Mouse (Mus musculus) heart, adult 2 months (tissue): ENCODE results near the gene Ap4b1. TPM values are rescaled to one million over a fixed set of nuclear protein-coding genes. Genes with fewer than 3 reads are reported as not detected.

Source experiments
- DNase-seq, 2 experiments: peaks; one replicate each; pipeline ENCODE4 v3.0.0; 2021
- H3K27ac ChIP-seq: fragments of 200-600 bp; 2 replicates; pipeline ENCODE4 v1.8.1; 2022
- H3K27me3 ChIP-seq: fragments of 200-500 bp; 2 replicates; pipeline ENCODE4 v1.6.1; 2012; ENCODE audit warnings: mild to moderate bottlenecking, low read length, inconsistent platforms, mixed read lengths; ENCODE audit not compliant: control insufficient read depth, insufficient read depth
- H3K36me3 ChIP-seq: fragments of 200-500 bp; 2 replicates; pipeline ENCODE4 v1.6.1; 2012; ENCODE audit warnings: low read length, inconsistent platforms; ENCODE audit not compliant: control insufficient read depth, insufficient read depth
- H3K4me1 ChIP-seq: fragments of 200-500 bp; 2 replicates; pipeline ENCODE4 v1.6.1; 2011; ENCODE audit warnings: low read length; ENCODE audit not compliant: control insufficient read depth, insufficient read depth
- H3K4me3 ChIP-seq: fragments of 200-600 bp; 2 replicates; pipeline ENCODE4 v1.8.1; 2022
- H3K79me2 ChIP-seq: fragments of 200-500 bp; replicated peaks from 2 replicates; pipeline ENCODE4 v1.6.1; 2012; ENCODE audit warnings: mild to moderate bottlenecking, inconsistent platforms, low read length, moderate library complexity, mixed read lengths; ENCODE audit not compliant: control insufficient read depth, insufficient read depth
- H3K9ac ChIP-seq: fragments of 200-500 bp; 2 replicates; pipeline ENCODE4 v1.6.1; 2012; ENCODE audit warnings: low read depth, mild to moderate bottlenecking, control low read depth, inconsistent platforms, low read length, mixed read lengths
- CTCF ChIP-seq: fragments of 200-600 bp; IDR thresholded peaks from 2 replicates; pipeline ENCODE4 v1.8.1; 2022; ENCODE audit warnings: antibody characterized with exemption, mild to moderate bottlenecking, moderate library complexity
- EP300 ChIP-seq: fragments of 200-500 bp; IDR thresholded peaks from 2 replicates; pipeline ENCODE4 v1.6.1; 2011; ENCODE audit warnings: low read depth, low read length, control low read depth; ENCODE audit not compliant: insufficient read depth
- POLR2A ChIP-seq: fragments of 200-500 bp; IDR thresholded peaks from 2 replicates; pipeline ENCODE4 v1.6.1; 2011; ENCODE audit warnings: mild to moderate bottlenecking, low read depth, low read length, control low read depth; ENCODE audit not compliant: insufficient read depth
- WGBS: fragments of 180-500 bp; shearing (Covaris S2); methylation state at CpG from one replicate; pipeline ENCODE4 v1.1.7; 2018; 5-methylcytosine and 5-hydroxymethylcytosine counted together
- intact Hi-C: fragments of 180-260 bp; cut with DNase I; formaldehyde crosslinking; loops from one replicate; pipeline ENCODE4 v1.15.1; 2025
- polyA plus RNA-seq: library from polyadenylated mRNA; depleted of rRNA; stranded (reverse); fragments of >200 nt; gene quantifications from 2 replicates; pipeline ENCODE4 v1.2.3, GENCODE M21; 2012
- total RNA-seq, 2 experiments: library from RNA; stranded (reverse); gene quantifications; 2 replicates each; pipeline ENCODE4 v1.2.3; 2021

Gene Ap4b1
- total and polyA plus RNA-seq, 3 experiments, result 14.6 to 17.7 (median 14.8) TPM

GRCm38 (mm10) chr3:103801631-103802531 is 7.4 kb upstream of the Ap4b1 start:
- no peaks in the 10 kb centered on the region for H3K79me2 ChIP-seq
- peaks cover 22% of the 10 kb centered on the region for H3K36me3 ChIP-seq
- 1% methylated on average over 10 of the region's 10 CpGs for WGBS
- intact Hi-C loops, result loop anchor here (1.0 kb wide), 1 partner anchor 11 kb away; the partner anchor contains the start of gene Hipk1
- peak overlapping the region; percentile 66 for H3K9ac ChIP-seq
- H3K4me3 ChIP-seq, result peak overlapping the region; percentile 25; the same call in 1 of the 2 replicates
- peaks cover 20% of the 10 kb centered on the region for H3K4me1 ChIP-seq
- DNase-seq, result peak; percentile 83 to 91
- H3K27ac ChIP-seq, result peak overlapping the region; percentile 91
- H3K27me3 ChIP-seq, result no peaks in the 10 kb centered on the region
- TF ChIP-seq POLR2A, result peak; percentile 55
- TF ChIP-seq CTCF, result no peak
- TF ChIP-seq EP300, result peak; percentile 49

GRCm38 (mm10) chr3:103802861-103803260 is 6.5 kb upstream of the Ap4b1 start:
- no peaks in the 10 kb centered on the region for H3K27me3 ChIP-seq
- H3K27ac ChIP-seq, result peak overlapping the region; percentile 91
- peaks cover 22% of the 10 kb centered on the region for H3K36me3 ChIP-seq
- intact Hi-C loops, result loop anchor here (1.0 kb wide), 1 partner anchor 12 kb away; the partner anchor contains the start of gene Hipk1
- H3K79me2 ChIP-seq, result no peaks in the 10 kb centered on the region
- no peak for TF ChIP-seq POLR2A
- TF ChIP-seq EP300, result no peak
- no peak for TF ChIP-seq CTCF
- no peak overlapping the region for H3K4me3 ChIP-seq
- H3K9ac ChIP-seq, result peak overlapping the region; percentile 18; the same call in 1 of the 2 replicates
- peak in 1 of 2 experiments; percentile 39 for DNase-seq
- peaks cover 20% of the 10 kb centered on the region for H3K4me1 ChIP-seq
- WGBS, result 58% methylated on average over 8 of the region's 8 CpGs

- no peak for DNase-seq
- intact Hi-C loops, result no loop called here
- no peaks in the 10 kb centered on the region for H3K27me3 ChIP-seq
- no peak for TF ChIP-seq CTCF
- H3K4me3 ChIP-seq, result no peak overlapping the region
- 98% methylated on average over 1 of the region's 1 CpGs for WGBS
- H3K79me2 ChIP-seq, result no peaks in the 10 kb centered on the region
- no peak overlapping the region for H3K9ac ChIP-seq
- H3K36me3 ChIP-seq, result peaks cover 26% of the 10 kb centered on the region
- peaks cover 20% of the 10 kb centered on the region for H3K4me1 ChIP-seq
- H3K27ac ChIP-seq, result no peak overlapping the region
Measured at GRCm38 (mm10) chr3:103805671-103806070, 3.6 kb upstream of the Ap4b1 start.

- WGBS, result 2% methylated on average over 14 of the region's 14 CpGs
- Histone ChIP-seq H3K27ac (peak overlapping the region; percentile 98), H3K9ac (peak overlapping the region; percentile 92), H3K4me1 (no peaks in the 10 kb centered on the region; the same call in 1 of the 2 replicates), H3K79me2 (peaks cover 1% of the 10 kb centered on the region; the same call in 1 of the 2 replicates), H3K27me3 (no peaks in the 10 kb centered on the region), H3K36me3 (peaks cover 9% of the 10 kb centered on the region), H3K4me3 (peak overlapping the region; percentile 74)
- intact Hi-C loops, result loop anchor here (1.0 to 5.0 kb wide), 5 partner anchors 18 to 417 kb away; partner anchors contain the start of genes Gm10964, Hipk1 and Olfml3
- DNase-seq, result no peak
- TF ChIP-seq EP300, result 0 out of 2 replicates have a peak, but pooled peaks have one; percentile 5
- no peak for TF ChIP-seq CTCF
Measured at GRCm38 (mm10) chr3:103809799-103810150, 455 bp downstream of the Ap4b1 start.

- intact Hi-C loops, result loop anchor here (5.0 kb wide), 2 partner anchors 76 to 419 kb away; no protein-coding TSS in a partner anchor
- Histone ChIP-seq H3K36me3 (peaks cover 7% of the 10 kb centered on the region), H3K4me3 (no peak overlapping the region), H3K9ac (no peak overlapping the region), H3K4me1 (no peaks in the 10 kb centered on the region; the same call in 1 of the 2 replicates), H3K27ac (no peak overlapping the region), H3K79me2 (peaks cover 1% of the 10 kb centered on the region; the same call in 1 of the 2 replicates), H3K27me3 (no peaks in the 10 kb centered on the region)
- 88% methylated on average over 6 of the region's 6 CpGs for WGBS
- no peak for DNase-seq
- TF ChIP-seq EP300 (no peak), CTCF (no peak), POLR2A (no peak)
Measured at GRCm38 (mm10) chr3:103810967-103811366, 1.6 kb downstream of the Ap4b1 start.

- intact Hi-C loops, result no loop called here
- no peak overlapping the region for H3K27ac ChIP-seq
- DNase-seq, result no peak
- no peaks in the 10 kb centered on the region for H3K4me1 ChIP-seq
- H3K9ac ChIP-seq, result no peak overlapping the region
- H3K4me3 ChIP-seq, result no peak overlapping the region
- TF ChIP-seq CTCF (peak; percentile 33; the same call in 1 of the 2 replicates), EP300 (no peak), POLR2A (no peak)
- H3K36me3 ChIP-seq, result no peaks in the 10 kb centered on the region
- H3K79me2 ChIP-seq, result no peaks in the 10 kb centered on the region
- no peaks in the 10 kb centered on the region for H3K27me3 ChIP-seq
Measured at GRCm38 (mm10) chr3:103827548-103827947, 18.2 kb downstream of the Ap4b1 start.
